Mouse (Mus musculus) kidney, postnatal 0 days (tissue): Measurements from ENCODE around the gene Prss28. TPM values are rescaled to one million over a fixed set of nuclear protein-coding genes. Genes with fewer than 3 reads are reported as not detected.

ENCODE experiments used
- ATAC-seq: fragments of 200-750 bp; cut with Nextera tagmentation; replicated peaks from 2 replicates; pipeline ENCODE4 v1.8.0; 2017; ENCODE audit warnings: low read depth, moderate number of reproducible peaks, moderate TSS enrichment, moderate library complexity; ENCODE audit not compliant: low FRiP score
- DNase-seq: peaks from one replicate; pipeline ENCODE4 v3.0.0-alpha.2; 2016; ENCODE audit warnings: low spot score
- H3K27ac ChIP-seq: fragments of 300-500 bp; sonication (generic); 2 replicates; pipeline ENCODE4 v1.5.1; 2014; ENCODE audit warnings: mild to moderate bottlenecking
- H3K27me3 ChIP-seq: fragments of 300-500 bp; sonication (generic); 2 replicates; pipeline ENCODE4 v1.6.1; 2014; ENCODE audit warnings: low read length, mixed read lengths; ENCODE audit not compliant: insufficient read depth
- H3K36me3 ChIP-seq: fragments of 300-500 bp; sonication (generic); 2 replicates; pipeline ENCODE4 v1.6.1; 2014; ENCODE audit warnings: low read length, mixed read lengths; ENCODE audit not compliant: insufficient read depth
- H3K4me1 ChIP-seq: fragments of 300-500 bp; sonication (generic); replicated peaks from 2 replicates; pipeline ENCODE4 v1.6.1; 2014; ENCODE audit warnings: antibody characterized with exemption, low read length, mixed read lengths; ENCODE audit not compliant: insufficient read depth
- H3K4me2 ChIP-seq: fragments of 300-500 bp; sonication (generic); 2 replicates; pipeline ENCODE4 v1.6.1; 2014; ENCODE audit warnings: mild to moderate bottlenecking, low read length, moderate library complexity, mixed read lengths
- H3K4me3 ChIP-seq: fragments of 300-500 bp; sonication (generic); replicated peaks from 2 replicates; pipeline ENCODE4 v1.5.1; 2014; ENCODE audit warnings: low read depth, low read length
- H3K9ac ChIP-seq: fragments of 300-500 bp; sonication (generic); 2 replicates; pipeline ENCODE4 v1.6.1; 2014; ENCODE audit warnings: low read depth, low read length
- H3K9me3 ChIP-seq: fragments of 300-500 bp; sonication (generic); replicated peaks from 2 replicates; pipeline ENCODE4 v1.6.1; 2016; ENCODE audit warnings: low read length, inconsistent platforms, mixed read lengths
- CTCF ChIP-seq: IDR thresholded peaks from 2 replicates; pipeline ENCODE4 v1.5.1; 2016; ENCODE audit warnings: antibody characterized with exemption, low read depth, mild to moderate bottlenecking, moderate library complexity
- WGBS: fragments of 180-500 bp; shearing (Covaris S2); extraction: QIAGEN DNeasy Blood & Tissue Kit; methylation state at CpG from one replicate; pipeline ENCODE4 v1.1.7; 2014; 5-methylcytosine and 5-hydroxymethylcytosine counted together
- polyA plus RNA-seq: library from polyadenylated mRNA; unstranded; fragments of >200 nt; fragmentation: Nextera tagmentation; extraction: Ambion mirVana; gene quantifications from 2 replicates; pipeline ENCODE4 v1.2.1, GENCODE M21; 2015

Gene Prss28
- polyA plus RNA-seq, 1 experiment from 2014 or later: not detected

DNA sequence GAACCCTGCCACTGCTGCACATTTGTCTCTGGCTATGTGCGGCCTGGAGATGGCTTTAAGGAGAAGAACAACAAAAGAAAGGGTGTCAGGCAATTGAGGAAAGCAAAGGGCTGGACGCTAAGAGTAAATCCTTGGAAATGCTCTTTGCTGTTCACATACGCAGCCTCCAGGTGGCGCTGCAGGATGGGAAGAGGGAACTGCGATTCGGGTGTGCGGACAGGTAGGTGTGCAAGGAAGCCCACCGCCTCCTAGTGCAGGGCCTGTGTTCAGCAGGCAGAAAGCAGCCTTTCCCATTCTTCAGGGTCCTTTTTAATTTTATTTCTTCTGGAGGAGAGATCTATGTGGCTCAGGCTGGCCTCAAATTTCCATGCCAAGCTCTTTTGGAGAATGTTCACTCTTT lies 25.5 kb downstream of the Prss28 start:
- H3K9me3 ChIP-seq: no peaks in the 10 kb centered on the region
- H3K9ac ChIP-seq: no peak overlapping the region
- no peaks in the 10 kb centered on the region for H3K27me3 ChIP-seq
- 1% methylated on average over 8 of the region's 8 CpGs for WGBS
- TF ChIP-seq CTCF: peak; percentile 98
- no peaks in the 10 kb centered on the region for H3K36me3 ChIP-seq
- no peak overlapping the region for H3K4me2 ChIP-seq
- no peaks in the 10 kb centered on the region for H3K4me1 ChIP-seq
- DNase-seq (peak; percentile 86), ATAC-seq (no peak; the same call in 1 of the 2 replicates)
- H3K27ac ChIP-seq: no peak overlapping the region
- no peak overlapping the region for H3K4me3 ChIP-seq

DNA sequence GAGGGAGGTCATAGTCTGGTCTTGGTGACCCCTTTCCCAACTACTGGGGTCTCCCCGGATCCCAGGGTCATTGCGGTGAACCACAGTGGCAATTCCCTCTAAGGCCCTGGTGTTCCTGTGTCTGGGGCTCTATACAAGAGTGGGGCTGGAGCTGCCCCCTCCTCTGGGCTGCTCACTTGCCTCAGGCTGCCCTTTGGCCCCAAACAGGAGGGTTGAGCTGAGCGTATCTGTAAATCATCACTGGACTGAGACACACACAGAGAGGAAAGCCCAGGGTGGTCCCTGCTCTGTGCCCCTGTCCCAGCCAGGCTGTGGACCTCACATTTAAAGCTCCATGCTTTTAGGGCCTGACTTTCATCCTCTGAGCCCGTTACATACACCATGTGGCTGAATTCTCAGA lies 29.8 kb downstream of the Prss28 start:
- no peaks in the 10 kb centered on the region for H3K4me1 ChIP-seq
- no peaks in the 10 kb centered on the region for H3K9me3 ChIP-seq
- ATAC-seq (no peak), DNase-seq (no peak)
- no peaks in the 10 kb centered on the region for H3K36me3 ChIP-seq
- no peak overlapping the region for H3K4me3 ChIP-seq
- H3K9ac ChIP-seq: no peak overlapping the region
- H3K27ac ChIP-seq: no peak overlapping the region
- whole genome bisulfite sequencing: 76% methylated on average over 4 of the region's 4 CpGs
- H3K4me2 ChIP-seq: no peak overlapping the region
- TF ChIP-seq CTCF: no peak
- no peaks in the 10 kb centered on the region for H3K27me3 ChIP-seq

DNA sequence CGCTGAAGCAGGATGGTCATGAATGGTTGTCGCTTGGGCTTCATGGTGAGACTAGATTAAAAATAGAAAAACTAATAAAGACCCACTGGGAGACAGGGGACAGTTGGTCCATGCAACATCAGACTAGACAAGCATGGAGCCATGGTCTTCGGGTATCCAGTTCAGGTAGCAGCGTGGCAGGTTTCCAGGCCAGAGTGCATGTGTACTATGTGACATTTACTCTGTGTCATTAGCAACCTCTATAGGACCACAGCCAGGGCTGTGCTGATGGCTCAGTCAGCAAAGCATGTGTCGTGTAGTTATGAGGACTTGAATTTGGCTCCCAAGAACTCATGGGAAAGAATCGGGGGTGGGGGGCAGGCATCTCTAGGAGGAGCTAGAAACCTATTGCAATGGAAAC lies 31.6 kb downstream of the Prss28 start:
- Histone ChIP-seq H3K9ac (no peak overlapping the region), H3K27ac (no peak overlapping the region), H3K36me3 (no peaks in the 10 kb centered on the region), H3K9me3 (no peaks in the 10 kb centered on the region), H3K4me1 (no peaks in the 10 kb centered on the region), H3K4me3 (no peak overlapping the region), H3K4me2 (no peak overlapping the region), H3K27me3 (no peaks in the 10 kb centered on the region)
- no peak for DNase-seq
- ATAC-seq: no peak
- WGBS: 89% methylated on average over 6 of the region's 6 CpGs
- TF ChIP-seq CTCF: no peak

DNA sequence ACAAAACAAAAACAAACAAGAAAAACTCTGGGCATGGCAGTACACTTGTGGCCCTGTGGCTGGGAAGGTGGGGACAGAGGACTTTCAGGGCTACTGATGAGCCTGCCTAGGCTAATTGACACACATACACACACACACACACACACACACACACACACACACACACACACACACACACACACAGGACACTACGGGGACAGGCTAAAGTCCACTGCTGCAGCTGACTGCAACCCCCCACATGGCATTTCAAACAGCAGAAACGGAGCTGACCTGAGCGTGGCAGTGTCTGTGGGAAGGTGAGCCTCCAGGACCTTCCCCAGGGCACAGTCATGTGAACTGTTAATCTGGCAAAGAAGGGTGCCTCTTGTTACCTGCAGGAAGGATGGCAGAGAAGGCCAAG lies 33.0 kb downstream of the Prss28 start:
- 39% methylated on average over 3 of the region's 3 CpGs for WGBS

DNA sequence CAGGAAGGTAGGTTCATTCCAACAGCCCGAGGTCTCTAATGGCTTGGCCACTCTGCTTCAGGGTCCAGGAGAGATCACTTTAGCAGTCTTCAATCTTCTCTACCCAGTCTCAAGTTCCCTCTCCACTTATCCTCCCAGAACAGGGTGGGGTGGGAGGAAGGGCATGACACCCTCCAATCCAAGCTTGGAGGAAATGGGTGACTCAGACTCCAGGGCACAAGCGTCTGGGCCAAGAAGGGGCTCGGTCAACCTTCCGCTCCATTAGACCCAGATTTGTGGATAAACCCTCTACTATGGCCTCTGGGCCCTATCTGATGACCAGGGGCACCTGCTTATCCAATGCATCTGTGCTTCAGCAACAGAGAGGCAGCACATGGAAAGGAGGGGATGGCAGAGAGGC lies 37.0 kb downstream of the Prss28 start, which contains the start of gene Tpsab1:
TSS of gene Tpsab1 (minus strand) at position 101 of the 400 bp plus-strand sequence.
- Histone ChIP-seq H3K27ac (no peak within 1 kb of the TSS), H3K4me2 (no peak within 1 kb of the TSS), H3K4me1 (no peaks in the 10 kb centered on the region), H3K4me3 (no peak within 1 kb of the TSS), H3K9ac (no peak within 1 kb of the TSS), H3K9me3 (no peaks in the 10 kb centered on the region), H3K27me3 (no peaks in the 10 kb centered on the region), H3K36me3 (no peaks in the 10 kb centered on the region)
- ATAC-seq (no peak), DNase-seq (no peak)
- WGBS: 74% methylated on average over 4 of the region's 4 CpGs
- no peak for TF ChIP-seq CTCF

More for the DNA sequence above, 33.0 kb downstream of the Prss28 start:
- no peaks in the 10 kb centered on the region for H3K4me1 ChIP-seq
- H3K27me3 ChIP-seq: no peaks in the 10 kb centered on the region
- H3K4me3 ChIP-seq: no peak overlapping the region
- no peak overlapping the region for H3K4me2 ChIP-seq
- no peak for DNase-seq
- no peak for TF ChIP-seq CTCF
- no peaks in the 10 kb centered on the region for H3K9me3 ChIP-seq
- no peak overlapping the region for H3K27ac ChIP-seq
- no peak overlapping the region for H3K9ac ChIP-seq
- H3K36me3 ChIP-seq: no peaks in the 10 kb centered on the region
- peak; percentile 76; the same call in 1 of the 2 replicates for ATAC-seq

DNA sequence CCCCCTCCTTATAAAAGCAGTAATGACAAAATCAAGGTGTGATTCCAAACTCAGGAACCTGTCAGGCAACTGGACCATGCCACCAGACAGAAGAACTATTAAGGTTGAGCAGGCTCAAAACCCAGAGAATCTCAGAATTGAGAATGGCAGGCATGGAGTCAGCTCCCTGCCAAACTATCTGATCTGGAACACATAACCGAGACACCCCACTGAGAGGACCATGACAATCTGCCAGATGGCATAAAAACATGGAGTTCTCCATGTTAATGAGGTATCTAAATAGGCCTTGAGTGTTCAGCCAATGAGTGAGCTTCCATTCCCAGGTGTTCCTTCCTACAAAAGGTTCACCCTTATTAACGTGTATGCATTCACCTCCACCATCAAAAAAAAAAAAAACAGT lies 52.8 kb downstream of the Prss28 start:
- WGBS: 74% methylated on average over 2 of the region's 2 CpGs
- ATAC-seq: no peak
- Histone ChIP-seq H3K9ac (no peak overlapping the region), H3K9me3 (no peaks in the 10 kb centered on the region), H3K4me2 (no peak overlapping the region), H3K4me1 (no peaks in the 10 kb centered on the region), H3K36me3 (no peaks in the 10 kb centered on the region), H3K27me3 (no peaks in the 10 kb centered on the region), H3K4me3 (no peak overlapping the region), H3K27ac (no peak overlapping the region)
- no peak for DNase-seq
- TF ChIP-seq CTCF: no peak

Other genes with a start within 250 kb of the Prss28 start
- 54.5 and 59.9 TPM in 2 replicates for gene Tmem204, start 225.1 kb upstream of the Prss28 start, polyA plus RNA-seq
- gene Telo2, start 192.7 kb upstream of the Prss28 start, polyA plus RNA-seq: 24.2 and 24.7 TPM in 2 replicates
- not detected in 2 replicates for gene Ptx4, start 187.9 kb upstream of the Prss28 start, polyA plus RNA-seq
- 14.7 and 17.2 TPM in 2 replicates for gene Clcn7, start 175.3 kb upstream of the Prss28 start, polyA plus RNA-seq
- gene Ccdc154, start 146.2 kb upstream of the Prss28 start, polyA plus RNA-seq: not detected in 2 replicates
- not detected in 2 replicates for gene Gm38655, start 133.2 kb upstream of the Prss28 start, polyA plus RNA-seq
- 31.6 and 32.1 TPM in 2 replicates for gene BC003965, start 124.1 kb upstream of the Prss28 start, polyA plus RNA-seq
- gene Unkl, start 120.2 kb upstream of the Prss28 start, polyA plus RNA-seq: 7.0 and 7.5 TPM in 2 replicates
- gene Gnptg, start 68.5 kb upstream of the Prss28 start, polyA plus RNA-seq: 68.8 and 71.2 TPM in 2 replicates
- 50.1 and 52.3 TPM in 2 replicates for gene Tsr3, start 68.5 kb upstream of the Prss28 start, polyA plus RNA-seq
- 1.0 and 1.5 TPM in 2 replicates for gene Baiap3, start 52.3 kb upstream of the Prss28 start, polyA plus RNA-seq
- 501 and 544 TPM in 2 replicates for gene Ube2i, start 34.0 kb upstream of the Prss28 start, polyA plus RNA-seq
- gene Prss34, start 10.3 kb upstream of the Prss28 start, polyA plus RNA-seq: 0.09 and 0.18 TPM in 2 replicates
- not detected in 2 replicates for gene Prss29, start 10.0 kb downstream of the Prss28 start, polyA plus RNA-seq
- gene Tpsab1, start 36.9 kb downstream of the Prss28 start, polyA plus RNA-seq: 0.19 and 0.55 TPM in 2 replicates
- gene Tpsb2, start 57.7 kb downstream of the Prss28 start, polyA plus RNA-seq: 1.5 and 4.2 TPM in 2 replicates
- 0.18 and 0.41 TPM in 2 replicates for gene Tpsg1, start 60.6 kb downstream of the Prss28 start, polyA plus RNA-seq
- gene Cacna1h, start 125.1 kb downstream of the Prss28 start, polyA plus RNA-seq: 1.2 and 1.7 TPM in 2 replicates
- 0.14 TPM in 1 of 2 replicates, not detected in the other for gene Tekt4, start 146.0 kb downstream of the Prss28 start, polyA plus RNA-seq
- gene Sstr5, start 188.6 kb downstream of the Prss28 start, polyA plus RNA-seq: not detected in 2 replicates